Mouse (Mus musculus) ovary, adult 10 weeks (tissue): ENCODE results near the gene Ripply3. TPM values are rescaled to one million over a fixed set of nuclear protein-coding genes. Genes with fewer than 3 reads are reported as not detected.

ENCODE experiments used
- polyA plus RNA-seq: library from polyadenylated mRNA; stranded (reverse); fragments of 350-450 nt; fragmentation: Illumina TruSeq; extraction: RNeasy Lipid Tissue Mini Kit (QIAGEN cat#74804); gene quantifications from one replicate; pipeline ENCODE4 v1.2.3, GENCODE M21; 2014

Ripply3 gene
- polyA plus RNA-seq = 2.1 TPM

DNA sequence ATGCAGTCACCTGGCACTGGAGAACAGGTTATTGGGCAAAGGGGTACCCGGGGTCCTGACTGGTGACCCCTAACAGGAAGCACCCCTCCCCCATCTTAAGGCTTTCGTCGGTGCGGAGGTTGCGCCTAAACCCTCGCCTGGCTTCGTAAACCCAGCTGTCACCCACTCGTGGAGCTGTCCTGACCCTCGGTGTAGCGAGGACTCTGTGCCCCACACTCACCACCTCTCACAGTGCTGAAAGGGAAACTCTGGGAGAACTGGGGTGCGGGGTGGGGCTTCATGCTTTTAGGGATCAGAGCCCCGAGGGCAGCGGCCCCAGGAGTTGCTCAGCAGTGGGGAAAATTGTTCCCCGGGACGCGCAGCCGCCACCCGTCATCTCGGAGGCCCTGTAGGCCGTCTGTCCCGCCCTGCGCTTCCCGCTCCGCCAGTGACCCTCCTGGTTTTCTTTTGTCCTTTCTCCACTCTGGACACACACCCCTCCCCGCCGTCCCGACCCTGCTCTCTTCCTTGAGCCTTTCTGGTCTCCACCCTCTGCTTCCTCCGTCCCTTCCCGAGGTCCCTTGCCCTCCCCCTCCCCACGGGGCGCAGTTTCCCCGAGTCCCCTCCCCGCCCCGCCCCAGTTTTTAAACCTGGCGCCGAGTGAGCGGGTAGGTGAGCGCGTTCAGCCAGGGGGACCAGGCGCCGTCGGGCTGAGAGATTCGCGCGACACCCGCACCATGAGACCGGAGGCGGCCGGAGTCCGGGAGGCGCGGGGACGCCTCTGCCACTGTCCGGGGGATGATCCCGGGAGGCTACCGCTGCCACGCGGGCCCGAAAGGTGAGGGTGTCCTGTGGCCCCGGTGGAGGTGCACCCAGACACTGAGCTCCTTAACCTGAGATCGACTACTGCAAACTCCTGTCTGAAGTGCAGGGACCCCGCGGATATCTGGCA, at the start of gene Ripply3:
Gene Ripply3 (plus strand): TSS at position 640 of the 931 bp plus-strand sequence.

DNA sequence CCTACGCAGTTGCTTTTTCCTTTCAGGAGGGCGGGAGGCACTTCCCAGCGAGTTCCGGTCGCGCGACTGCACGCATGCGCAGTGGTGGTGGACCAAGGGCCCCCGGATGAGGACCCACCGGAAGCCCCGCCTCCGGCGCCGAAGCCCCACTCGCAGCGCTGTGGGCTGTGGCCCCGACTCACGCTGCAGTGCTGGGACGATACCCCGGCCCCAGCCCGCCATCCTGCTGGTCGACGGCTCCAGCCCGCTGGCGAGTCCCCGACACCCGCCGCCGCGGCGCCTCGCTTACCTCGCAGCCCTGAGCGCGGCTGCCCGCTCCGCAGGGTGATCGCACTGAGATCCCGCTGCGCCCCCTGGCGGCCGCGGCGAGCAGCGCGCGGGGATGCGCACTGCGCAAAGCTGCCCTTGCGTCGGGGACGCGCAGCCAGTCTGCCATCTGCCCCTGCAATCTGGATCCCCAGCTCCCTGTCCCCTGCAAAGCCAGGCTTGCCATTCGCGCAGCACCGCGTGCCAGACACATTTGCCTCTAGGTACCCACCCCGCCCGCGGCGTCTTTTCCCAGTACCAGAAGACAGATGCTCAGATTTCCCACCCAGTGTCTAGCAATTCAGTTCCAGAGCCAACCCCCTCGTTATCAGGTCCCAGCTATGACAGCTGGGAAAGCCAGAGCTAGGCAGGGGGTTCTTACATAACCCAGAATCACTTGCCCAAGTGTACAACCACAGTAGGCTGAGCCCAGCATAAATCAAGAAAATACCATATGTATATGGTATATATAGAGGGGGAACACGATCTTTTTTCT, 14.8 kb upstream of the Ripply3 start, which contains the start of gene Hlcs:
Gene Hlcs (minus strand): TSS at position 343 of the 802 bp plus-strand sequence.

DNA sequence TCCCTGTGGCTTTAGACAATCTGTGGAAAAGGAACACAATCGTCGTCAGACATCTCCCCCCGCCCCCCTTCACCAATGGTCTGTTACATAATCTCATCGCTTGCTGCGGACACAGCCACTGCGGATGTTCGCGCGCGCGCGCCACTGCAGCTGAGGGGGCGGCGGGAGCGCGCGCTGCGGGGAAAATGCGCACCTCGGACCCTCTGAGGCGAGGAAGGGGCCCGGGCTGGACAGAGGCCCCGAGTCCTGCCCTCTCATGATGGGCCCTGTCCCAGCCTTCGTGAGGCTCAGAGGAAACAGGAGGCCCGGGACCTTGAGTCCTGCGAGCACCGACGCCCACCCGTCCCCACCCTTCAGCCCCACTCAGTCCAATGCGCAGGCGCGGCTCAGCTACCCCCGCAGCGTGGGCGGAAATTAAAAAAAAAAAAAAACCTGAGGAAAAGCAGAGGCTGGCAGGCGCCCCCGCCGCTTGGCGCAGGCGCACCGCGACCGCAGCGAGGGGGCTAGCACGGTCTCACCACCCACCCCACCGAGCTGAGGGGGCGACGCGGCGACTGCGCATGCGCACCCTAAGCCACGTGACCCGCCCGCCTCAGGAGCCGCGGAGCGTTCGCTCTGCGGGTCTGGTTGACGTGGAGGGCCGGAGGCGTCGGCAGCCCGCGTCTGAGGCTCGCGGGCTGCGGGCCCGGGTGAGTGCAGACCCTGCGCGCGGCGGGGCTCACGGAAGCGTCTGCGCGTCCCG, 42.1 kb downstream of the Ripply3 start, which contains the start of gene Ttc3:
Gene Ttc3 (plus strand): TSS at position 446 of the 742 bp plus-strand sequence.

DNA sequence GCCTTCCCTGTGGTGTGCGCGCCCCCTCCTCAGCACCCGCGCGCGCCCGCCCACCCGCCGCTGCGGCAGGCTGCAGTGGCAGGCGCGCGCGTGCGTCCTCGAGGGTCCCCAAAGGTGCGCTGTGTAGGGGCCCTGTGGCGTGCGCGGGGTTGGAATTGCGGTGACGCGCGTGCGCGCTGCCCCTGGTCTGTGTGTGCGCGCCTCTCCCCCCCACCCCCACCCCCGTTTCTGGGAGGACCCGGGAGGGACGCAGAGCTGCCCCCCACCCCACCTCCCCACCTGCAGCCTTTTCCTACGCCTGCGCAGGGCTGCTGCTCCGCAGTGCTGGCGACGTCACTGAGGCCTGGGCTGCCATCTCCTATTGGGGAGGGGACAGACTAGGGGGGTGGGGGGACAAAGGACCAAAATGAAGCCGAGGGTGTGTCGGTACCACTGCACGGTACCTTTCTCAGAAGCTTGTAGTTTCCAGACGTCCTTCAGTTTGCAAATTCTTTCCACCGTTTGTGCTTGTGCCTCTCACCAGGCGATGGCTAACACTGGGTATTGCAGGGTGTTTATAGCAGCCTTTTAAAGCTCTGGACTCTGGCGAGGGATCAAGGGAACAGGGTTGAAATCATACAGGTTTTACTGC, 43.2 kb downstream of the Ripply3 start, which contains the start of gene Pigp:
Gene Pigp (minus strand): TSS at position 542 of the 631 bp plus-strand sequence.

Other genes with a start within 250 kb of the Ripply3 start
- not detected for gene Sim2, start 243.5 kb upstream of the Ripply3 start, polyA plus RNA-seq
- gene Hlcs, start 14.8 kb upstream of the Ripply3 start, polyA plus RNA-seq = 10.2 TPM
- gene Ttc3, start 42.2 kb downstream of the Ripply3 start, polyA plus RNA-seq = 411 TPM
- 322 TPM for gene Pigp, start 43.4 kb downstream of the Ripply3 start, polyA plus RNA-seq
- gene Vps26c, start 198.4 kb downstream of the Ripply3 start, polyA plus RNA-seq = 15.5 TPM
- 67.3 TPM for gene Dyrk1a, start 241.6 kb downstream of the Ripply3 start, polyA plus RNA-seq